Mouse (Mus musculus) cerebellum, adult 2 months (tissue): Measurements from ENCODE around the gene Rasgrp1. TPM values are rescaled to one million over a fixed set of nuclear protein-coding genes. Genes with fewer than 3 reads are reported as not detected.

Experiments used
- DNase-seq, 2 experiments: peaks; one replicate each; pipeline ENCODE4 v3.0.0; 2021
- H3K27ac ChIP-seq: fragments of 200-500 bp; 2 replicates; pipeline ENCODE4 v1.5.1; 2012; ENCODE audit warnings: low read length, control low read depth, inconsistent platforms; ENCODE audit not compliant: insufficient read depth
- H3K27me3 ChIP-seq: fragments of 200-500 bp; 2 replicates; pipeline ENCODE4 v1.6.1; 2012; ENCODE audit warnings: inconsistent platforms, mild to moderate bottlenecking, low read length, moderate library complexity; ENCODE audit not compliant: control insufficient read depth, insufficient read depth
- H3K4me1 ChIP-seq: fragments of 200-500 bp; 2 replicates; pipeline ENCODE4 v1.6.1; 2011; ENCODE audit warnings: low read length; ENCODE audit not compliant: control insufficient read depth, insufficient read depth
- H3K4me3 ChIP-seq: fragments of 200-500 bp; replicated peaks from 2 replicates; pipeline ENCODE3; 2011; ENCODE audit warnings: mild to moderate bottlenecking, low read depth, low read length, control low read depth; ENCODE audit not compliant: insufficient read depth
- CTCF ChIP-seq: fragments of 200-500 bp; IDR thresholded peaks from 2 replicates; pipeline ENCODE4 v1.5.1; 2011; ENCODE audit warnings: low read depth, mild to moderate bottlenecking, control low read depth, low read length, moderate library complexity, borderline replicate concordance; ENCODE audit not compliant: insufficient read depth
- POLR2A ChIP-seq: fragments of 200-500 bp; IDR thresholded peaks from 2 replicates; pipeline ENCODE4 v1.6.1; 2011; ENCODE audit warnings: low read length, control low read depth, borderline replicate concordance; ENCODE audit not compliant: insufficient read depth
- WGBS: fragments of 180-500 bp; shearing (Covaris S2); methylation state at CpG from one replicate; pipeline ENCODE4 v1.1.7; 2018; 5-methylcytosine and 5-hydroxymethylcytosine counted together
- polyA plus RNA-seq: library from polyadenylated mRNA; depleted of rRNA; stranded (reverse); fragments of >200 nt; gene quantifications from 2 replicates; pipeline ENCODE4 v1.2.3, GENCODE M21; 2012

Rasgrp1 gene
- polyA plus RNA-seq, 1 experiment = 19.1 TPM

DNA sequence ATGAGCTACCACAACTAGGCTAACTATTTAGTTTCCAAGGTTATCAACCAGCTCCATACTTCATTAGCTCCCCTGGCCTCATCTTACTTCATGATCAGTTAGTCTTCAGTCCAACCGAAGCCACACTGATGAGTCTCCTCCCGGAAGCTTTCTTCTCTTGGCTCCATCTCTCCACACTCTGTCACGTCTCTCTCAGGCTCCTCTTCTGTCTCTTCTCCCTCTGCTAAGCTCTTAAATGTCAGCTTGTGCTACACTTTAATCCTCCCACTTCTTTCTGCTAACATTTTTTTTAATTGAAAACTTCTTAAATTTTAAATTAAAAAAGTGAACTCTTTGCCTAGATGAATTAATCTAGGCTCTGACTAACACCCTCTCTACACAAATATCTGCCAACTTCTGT, 34.8 kb downstream of the Rasgrp1 start:
- no peak overlapping the region for H3K4me3 ChIP-seq
- no peaks in the 10 kb centered on the region for H3K4me1 ChIP-seq
- no peak for DNase-seq
- H3K27ac ChIP-seq = no peak overlapping the region
- no peaks in the 10 kb centered on the region for H3K27me3 ChIP-seq
- 83% methylated on average over 3 of the region's 3 CpGs for WGBS
- TF ChIP-seq POLR2A (no peak), CTCF (no peak)

DNA sequence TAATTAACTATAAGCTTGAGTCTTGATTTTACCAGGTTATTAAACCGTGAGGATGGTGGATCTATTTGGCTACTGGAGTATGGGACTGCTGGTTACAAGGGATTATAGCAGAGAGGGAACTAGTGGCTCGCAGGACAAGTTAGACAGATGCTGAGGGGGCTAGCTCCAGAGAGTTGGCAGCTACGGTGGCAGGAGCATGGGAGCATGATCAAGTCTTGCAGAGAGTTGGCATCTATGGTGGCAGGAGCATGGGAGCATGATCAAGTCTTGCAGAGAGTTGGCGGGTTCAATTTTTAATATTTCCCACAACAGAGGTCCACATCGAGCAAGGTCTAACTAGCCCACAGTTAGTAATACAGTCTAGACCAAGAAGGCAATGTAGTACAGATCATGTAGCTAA, 37.9 kb downstream of the Rasgrp1 start:
- TF ChIP-seq CTCF (no peak), POLR2A (no peak)
- 27% methylated on average over 5 of the region's 5 CpGs for WGBS
- H3K27me3 ChIP-seq = no peaks in the 10 kb centered on the region
- H3K4me1 ChIP-seq = no peaks in the 10 kb centered on the region
- H3K4me3 ChIP-seq = no peak overlapping the region
- DNase-seq = no peak
- H3K27ac ChIP-seq = no peak overlapping the region

DNA sequence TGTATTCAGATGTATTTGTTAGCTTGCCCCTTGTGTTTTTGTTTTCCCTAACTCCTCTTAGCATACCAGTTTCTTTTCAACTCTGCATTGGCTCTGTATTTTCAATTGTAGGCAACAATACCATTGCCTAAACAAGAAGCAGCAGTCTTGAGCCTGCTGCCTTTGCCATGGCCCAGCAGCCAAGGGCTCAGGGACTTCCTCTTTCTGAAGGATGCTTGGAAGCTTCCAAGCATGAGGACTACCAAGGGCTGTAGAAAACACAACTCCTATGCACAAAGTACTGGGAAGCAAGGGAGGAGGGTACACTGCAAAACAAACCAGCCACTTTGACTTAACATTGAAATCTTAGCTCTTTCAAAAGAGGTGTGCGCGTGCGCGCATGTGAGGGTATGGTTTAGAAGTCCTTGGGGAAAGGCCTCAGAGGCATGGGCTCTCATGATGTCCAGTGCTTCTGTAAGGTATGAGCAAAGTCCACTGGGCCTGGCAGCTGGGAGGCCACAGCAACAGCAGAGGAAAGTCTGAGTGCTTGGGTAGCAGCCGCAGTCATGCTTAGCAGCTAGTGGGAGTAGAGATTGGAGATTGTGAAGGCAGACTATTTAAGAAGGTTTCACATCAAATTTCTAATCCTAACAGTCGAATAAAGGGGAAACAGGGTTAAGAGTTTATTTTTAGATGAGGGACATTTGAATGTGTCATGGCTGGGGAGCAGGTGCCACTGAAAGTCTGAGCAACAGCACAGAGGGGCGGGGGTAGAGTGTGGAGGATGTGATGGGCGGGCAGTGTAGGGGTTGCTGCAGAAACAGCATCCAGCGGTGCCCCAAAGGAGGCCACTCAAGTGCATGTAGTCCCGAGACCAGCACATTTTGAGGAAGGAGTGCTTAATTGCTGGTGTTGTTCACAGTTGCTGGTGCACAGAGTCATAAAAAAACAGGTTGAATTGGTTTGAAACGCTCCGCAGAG, 39.1 kb downstream of the Rasgrp1 start:
- no peak overlapping the region for H3K27ac ChIP-seq
- H3K27me3 ChIP-seq = no peaks in the 10 kb centered on the region
- H3K4me3 ChIP-seq = no peak overlapping the region
- TF ChIP-seq CTCF = no peak
- TF ChIP-seq POLR2A = no peak
- DNase-seq = no peak
- no peaks in the 10 kb centered on the region for H3K4me1 ChIP-seq
- 95% methylated on average over 12 of the region's 12 CpGs for WGBS

DNA sequence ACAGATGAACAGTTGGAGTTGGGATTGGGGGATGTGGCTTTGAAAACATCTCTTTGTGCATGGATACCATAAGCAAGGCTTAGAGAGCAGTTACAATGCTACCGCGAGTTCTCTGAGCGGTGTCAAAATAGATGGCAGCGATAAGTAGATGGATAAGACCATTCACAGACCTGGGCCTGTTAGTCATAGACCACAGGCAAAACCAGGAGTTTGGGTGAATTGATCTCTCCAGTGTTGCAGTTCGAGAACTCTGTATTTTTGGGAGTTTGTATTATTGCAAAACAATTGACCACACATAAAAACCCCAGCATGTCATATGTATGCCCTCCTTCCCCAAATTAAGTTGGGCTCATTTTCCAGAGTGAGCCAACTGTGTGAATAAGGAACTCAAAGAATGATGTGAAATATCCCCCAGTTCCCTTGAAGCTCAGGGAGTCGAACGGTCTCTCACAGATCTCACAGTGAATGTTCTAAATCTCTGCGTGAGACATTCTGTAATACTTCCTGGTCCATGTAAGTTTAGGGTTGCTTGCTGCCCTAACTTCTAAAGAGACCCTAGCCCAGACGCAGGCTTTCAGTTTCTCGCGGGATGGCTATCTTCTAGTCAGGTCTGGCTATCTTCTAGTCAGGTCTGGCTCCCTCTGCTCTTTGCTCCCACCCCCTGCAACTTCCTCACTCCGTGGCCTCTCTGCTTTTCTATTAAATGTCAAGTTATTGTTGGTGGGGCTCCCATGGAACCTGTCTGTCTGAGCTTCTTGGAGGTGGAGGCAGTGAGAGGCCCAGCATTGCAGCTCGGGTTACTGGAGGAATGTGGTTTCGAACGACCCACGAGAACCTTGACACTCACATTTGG, 43.0 kb downstream of the Rasgrp1 start:
- no peak overlapping the region for H3K4me3 ChIP-seq
- no peak for DNase-seq
- H3K27me3 ChIP-seq = no peaks in the 10 kb centered on the region
- no peak overlapping the region for H3K27ac ChIP-seq
- 87% methylated on average over 16 of the region's 16 CpGs for WGBS
- TF ChIP-seq CTCF = no peak
- no peak for TF ChIP-seq POLR2A
- H3K4me1 ChIP-seq = no peaks in the 10 kb centered on the region

DNA sequence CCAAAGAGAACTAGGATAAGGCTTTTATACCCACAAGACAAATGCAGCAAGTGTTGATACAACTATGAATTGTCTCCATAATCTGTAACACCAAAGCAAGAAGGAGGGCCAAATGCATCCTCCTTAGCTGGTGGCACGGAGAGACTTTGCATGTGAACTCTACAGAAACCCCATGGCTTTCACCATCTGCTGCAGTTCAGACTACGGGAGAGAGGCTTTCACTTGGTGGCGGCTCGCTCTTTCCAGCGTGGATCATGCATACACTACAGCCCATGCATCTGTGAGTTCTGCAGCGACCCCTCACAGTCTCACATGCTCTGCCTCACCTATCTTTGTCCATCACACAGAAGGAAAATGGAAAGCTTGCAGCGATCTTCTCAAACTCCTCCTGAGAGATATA, 54.5 kb downstream of the Rasgrp1 start:
- 24% methylated on average over 7 of the region's 7 CpGs for WGBS
- DNase-seq = peak; percentile 35 to 70

DNA sequence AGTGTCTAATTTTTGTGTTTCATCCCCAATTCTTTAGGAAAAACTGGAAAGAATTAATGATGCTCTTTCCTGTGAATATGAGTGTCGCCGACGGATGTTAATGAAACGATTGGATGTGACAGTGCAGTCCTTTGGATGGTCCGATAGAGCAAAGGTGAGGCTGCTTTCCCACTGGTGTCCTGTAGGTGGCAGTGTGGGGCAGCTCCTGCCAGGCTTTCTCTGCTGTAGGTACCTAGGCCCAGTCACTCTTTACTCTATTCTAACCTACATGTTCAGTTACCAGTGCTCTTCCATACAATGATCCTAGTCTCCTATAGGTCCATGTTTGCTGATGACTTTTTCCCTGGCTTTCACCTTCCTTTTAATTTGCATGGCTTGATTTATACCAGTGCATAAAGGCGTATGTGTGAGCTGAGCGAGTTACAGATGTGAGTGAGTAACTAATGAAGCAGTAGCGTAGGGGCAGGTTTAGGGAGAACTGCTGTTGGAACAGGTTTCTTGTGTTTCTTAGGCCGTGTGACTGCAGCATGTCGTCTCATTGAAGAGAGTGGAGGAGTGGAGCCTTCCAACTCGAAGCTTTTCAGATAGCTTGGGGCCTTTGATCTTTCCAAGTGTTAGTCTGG, 78.9 kb downstream of the Rasgrp1 start:
- H3K4me1 ChIP-seq = no peaks in the 10 kb centered on the region
- WGBS = 66% methylated on average over 11 of the region's 11 CpGs
- no peak overlapping the region for H3K27ac ChIP-seq
- peak; percentile 58 to 71 for DNase-seq
- peak; percentile 93 for TF ChIP-seq CTCF
- TF ChIP-seq POLR2A = no peak
- no peak overlapping the region for H3K4me3 ChIP-seq
- H3K27me3 ChIP-seq = no peaks in the 10 kb centered on the region

More for the DNA sequence above, 54.5 kb downstream of the Rasgrp1 start:
- Histone ChIP-seq H3K27ac (no peak overlapping the region), H3K4me1 (peaks cover 12% of the 10 kb centered on the region; the same call in 1 of the 2 replicates), H3K4me3 (no peak overlapping the region), H3K27me3 (no peaks in the 10 kb centered on the region)
- TF ChIP-seq CTCF (no peak), POLR2A (no peak)

DNA sequence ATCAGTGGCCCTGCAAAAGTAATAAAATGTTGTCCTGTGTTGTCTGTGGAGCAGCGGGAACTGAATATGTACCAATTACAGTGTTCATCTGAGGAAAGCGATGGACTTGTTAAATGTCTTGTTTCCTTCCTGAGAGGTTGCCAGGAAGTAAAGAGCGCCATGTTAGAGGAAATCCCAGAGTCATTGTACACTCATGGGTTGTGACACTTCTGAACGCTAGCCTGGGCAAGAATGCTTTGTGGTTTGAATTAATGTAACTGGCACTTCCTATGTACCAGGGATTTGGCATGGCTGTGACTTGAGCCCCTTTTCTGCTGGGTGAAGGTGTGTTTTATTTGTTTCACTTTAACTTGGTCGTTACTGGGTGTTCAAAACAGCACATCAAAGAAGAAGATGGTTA, 80.6 kb downstream of the Rasgrp1 start:
- Histone ChIP-seq H3K27ac (no peak overlapping the region), H3K27me3 (no peaks in the 10 kb centered on the region), H3K4me3 (no peak overlapping the region), H3K4me1 (no peaks in the 10 kb centered on the region)
- DNase-seq = no peak
- 86% methylated on average over 5 of the region's 5 CpGs for WGBS
- no peak for TF ChIP-seq CTCF
- no peak for TF ChIP-seq POLR2A
